Mouse (Mus musculus): Measurements from ENCODE around the gene Ttyh1.

DNA sequence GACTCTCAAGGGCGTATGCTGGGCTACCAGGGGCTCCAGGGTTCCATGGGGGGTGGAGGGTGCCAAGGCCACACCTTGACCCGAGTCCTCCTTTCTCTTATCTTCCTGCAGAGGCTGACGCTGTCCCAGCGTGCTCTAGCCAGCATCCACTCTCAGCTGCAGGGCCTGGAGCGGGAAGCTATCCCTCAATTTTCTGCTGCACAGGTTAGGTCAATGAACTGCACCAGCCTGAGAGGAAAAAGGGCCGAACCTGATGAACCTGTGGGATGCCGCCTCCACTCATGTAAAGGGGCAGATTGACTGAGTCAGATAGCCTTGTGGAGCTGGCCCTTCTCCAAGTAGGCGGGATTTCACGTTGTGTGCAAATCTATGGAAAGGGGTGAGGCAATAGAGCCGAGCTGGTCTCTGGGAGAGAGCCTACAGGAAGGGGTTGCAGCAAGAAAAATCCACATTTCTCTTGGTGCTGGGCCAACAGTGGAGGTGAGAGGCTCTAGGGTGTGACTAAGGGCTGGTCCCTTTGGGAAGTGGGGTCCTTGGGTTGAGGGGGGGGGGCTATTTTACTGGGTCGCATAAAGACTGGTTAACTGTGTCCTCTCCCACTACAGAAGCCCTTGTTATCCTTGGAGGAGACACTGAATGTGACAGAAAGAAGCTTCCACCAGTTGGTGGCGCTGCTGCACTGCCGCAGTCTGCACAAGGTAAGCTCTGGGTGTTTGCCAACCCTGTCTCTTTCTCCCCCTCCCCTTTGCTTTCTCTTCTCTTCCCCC lies 11.7 kb downstream of the Ttyh1 start:
- TF ChIP-seq CTCF (IDR thresholded peaks at IDR 0.05; ENCODE audit: low read depth) (peak; percentile 94), EP300 (IDR thresholded peaks at IDR 0.05; ENCODE audit: low read depth) (no peak)
